Mouse (Mus musculus): Measurements from ENCODE around the gene Gnl2. TPM values are rescaled to one million over a fixed set of nuclear protein-coding genes. Genes with fewer than 3 reads are reported as not detected.

Gnl2 gene
- polyA plus RNA-seq, 1 experiment: 140 TPM

GRCm38 (mm10) chr4:125063829-125064228 lies 47.4 kb downstream of the Gnl2 start:
- Histone ChIP-seq H3K4me3 (ENCODE audit: low read depth, low read length) (no peak overlapping the region), H3K9ac (ENCODE audit: low read depth, poor library complexity, severe bottlenecking) (no peak overlapping the region), H3K4me1 (ENCODE audit: control insufficient read depth, insufficient read depth, low read length) (no peaks in the 10 kb centered on the region), H3K27ac (ENCODE audit: insufficient read depth, low read length) (no peak overlapping the region), H3K36me3 (ENCODE audit: control insufficient read depth, insufficient read depth, low read length, poor library complexity, severe bottlenecking) (peaks cover under 1% of the 10 kb centered on the region; the same call in 1 of the 2 replicates), H3K9me3 (replicated peaks; ENCODE audit: control insufficient read depth, insufficient read depth, low read length, poor library complexity, severe bottlenecking) (no peaks in the 10 kb centered on the region), H3K27me3 (ENCODE audit: control insufficient read depth, insufficient read depth, low read length, poor library complexity, severe bottlenecking) (no peaks in the 10 kb centered on the region)
- TF ChIP-seq EP300 (IDR thresholded peaks at IDR 0.05; ENCODE audit: insufficient read depth, low read depth, low read length) (no peak), CTCF (IDR thresholded peaks at IDR 0.05; ENCODE audit: low read depth, low read length) (no peak), POLR2A (IDR thresholded peaks at IDR 0.05; ENCODE audit: insufficient read depth, low read length) (no peak)

- no peak within 1 kb of the TSS for H3K27ac ChIP-seq (ENCODE audit: insufficient read depth, low read length)
Observed at GRCm38 (mm10) chr4:125065517-125066307, 49.3 kb downstream of the Gnl2 start, which contains the start of gene Dnali1. Dnali1 (minus strand) TSS chr4:125065703.

GRCm38 (mm10) chr4:125066490-125067370 lies 50.3 kb downstream of the Gnl2 start, which contains the start of gene Snip1:
Snip1 (plus strand) TSS chr4:125066672.
- Histone ChIP-seq H3K27ac (ENCODE audit: insufficient read depth, low read length) (no peak within 1 kb of the TSS), H3K4me3 (ENCODE audit: low read depth, low read length) (peak within 1 kb of the TSS; percentile 100)
- TF ChIP-seq CTCF (IDR thresholded peaks at IDR 0.05; ENCODE audit: low read depth, low read length) (no peak), POLR2A (IDR thresholded peaks at IDR 0.05; ENCODE audit: insufficient read depth, low read length) (peak; percentile 89), EP300 (IDR thresholded peaks at IDR 0.05; ENCODE audit: insufficient read depth, low read depth, low read length) (no peak)

More at GRCm38 (mm10) chr4:125065517-125066307, 49.3 kb downstream of the Gnl2 start, which contains the start of gene Dnali1:
- no peaks in the 10 kb centered on the region for H3K9me3 ChIP-seq (replicated peaks; ENCODE audit: control insufficient read depth, insufficient read depth, low read length, poor library complexity, severe bottlenecking)
- peaks cover 13% of the 10 kb centered on the region for H3K36me3 ChIP-seq (ENCODE audit: control insufficient read depth, insufficient read depth, low read length, poor library complexity, severe bottlenecking)
- peak within 1 kb of the TSS; percentile 100 for H3K4me3 ChIP-seq (ENCODE audit: low read depth, low read length)
- H3K9ac ChIP-seq (ENCODE audit: low read depth, poor library complexity, severe bottlenecking): peak within 1 kb of the TSS; percentile 82
- no peak for TF ChIP-seq EP300 (IDR thresholded peaks at IDR 0.05; ENCODE audit: insufficient read depth, low read depth, low read length)
- no peak for TF ChIP-seq POLR2A (IDR thresholded peaks at IDR 0.05; ENCODE audit: insufficient read depth, low read length)
- TF ChIP-seq CTCF (IDR thresholded peaks at IDR 0.05; ENCODE audit: low read depth, low read length): no peak
- H3K4me1 ChIP-seq (ENCODE audit: control insufficient read depth, insufficient read depth, low read length): no peaks in the 10 kb centered on the region
- H3K27me3 ChIP-seq (ENCODE audit: control insufficient read depth, insufficient read depth, low read length, poor library complexity, severe bottlenecking): no peaks in the 10 kb centered on the region

GRCm38 (mm10) chr4:125077700-125078099 lies 61.3 kb downstream of the Gnl2 start:
- Histone ChIP-seq H3K27ac (ENCODE audit: insufficient read depth, low read length) (no peak overlapping the region), H3K36me3 (ENCODE audit: control insufficient read depth, insufficient read depth, low read length, poor library complexity, severe bottlenecking) (peaks cover 29% of the 10 kb centered on the region), H3K4me3 (ENCODE audit: low read depth, low read length) (no peak overlapping the region), H3K9ac (ENCODE audit: low read depth, poor library complexity, severe bottlenecking) (no peak overlapping the region), H3K4me1 (ENCODE audit: control insufficient read depth, insufficient read depth, low read length) (no peaks in the 10 kb centered on the region), H3K9me3 (replicated peaks; ENCODE audit: control insufficient read depth, insufficient read depth, low read length, poor library complexity, severe bottlenecking) (no peaks in the 10 kb centered on the region), H3K27me3 (ENCODE audit: control insufficient read depth, insufficient read depth, low read length, poor library complexity, severe bottlenecking) (no peaks in the 10 kb centered on the region)
- TF ChIP-seq EP300 (IDR thresholded peaks at IDR 0.05; ENCODE audit: insufficient read depth, low read depth, low read length) (no peak), POLR2A (IDR thresholded peaks at IDR 0.05; ENCODE audit: insufficient read depth, low read length) (no peak), CTCF (IDR thresholded peaks at IDR 0.05; ENCODE audit: low read depth, low read length) (no peak)

More at GRCm38 (mm10) chr4:125066490-125067370, 50.3 kb downstream of the Gnl2 start, which contains the start of gene Snip1:
- Histone ChIP-seq H3K9ac (ENCODE audit: low read depth, poor library complexity, severe bottlenecking) (peak within 1 kb of the TSS; percentile 82), H3K4me1 (ENCODE audit: control insufficient read depth, insufficient read depth, low read length) (no peaks in the 10 kb centered on the region), H3K9me3 (replicated peaks; ENCODE audit: control insufficient read depth, insufficient read depth, low read length, poor library complexity, severe bottlenecking) (no peaks in the 10 kb centered on the region), H3K27me3 (ENCODE audit: control insufficient read depth, insufficient read depth, low read length, poor library complexity, severe bottlenecking) (no peaks in the 10 kb centered on the region), H3K36me3 (ENCODE audit: control insufficient read depth, insufficient read depth, low read length, poor library complexity, severe bottlenecking) (peaks cover 19% of the 10 kb centered on the region)

- Histone ChIP-seq H3K27me3 (ENCODE audit: control insufficient read depth, insufficient read depth, low read length, poor library complexity, severe bottlenecking) (no peaks in the 10 kb centered on the region), H3K9me3 (replicated peaks; ENCODE audit: control insufficient read depth, insufficient read depth, low read length, poor library complexity, severe bottlenecking) (no peaks in the 10 kb centered on the region), H3K36me3 (ENCODE audit: control insufficient read depth, insufficient read depth, low read length, poor library complexity, severe bottlenecking) (peaks cover 20% of the 10 kb centered on the region), H3K27ac (ENCODE audit: insufficient read depth, low read length) (no peak overlapping the region), H3K4me1 (ENCODE audit: control insufficient read depth, insufficient read depth, low read length) (no peaks in the 10 kb centered on the region), H3K4me3 (ENCODE audit: low read depth, low read length) (no peak overlapping the region), H3K9ac (ENCODE audit: low read depth, poor library complexity, severe bottlenecking) (no peak overlapping the region)
- TF ChIP-seq POLR2A (IDR thresholded peaks at IDR 0.05; ENCODE audit: insufficient read depth, low read length): no peak
- TF ChIP-seq CTCF (IDR thresholded peaks at IDR 0.05; ENCODE audit: low read depth, low read length): no peak
- no peak for TF ChIP-seq EP300 (IDR thresholded peaks at IDR 0.05; ENCODE audit: insufficient read depth, low read depth, low read length)
Observed at GRCm38 (mm10) chr4:125078698-125079097, 62.3 kb downstream of the Gnl2 start.

All from ES-Bruce4 (cell line).